Mouse (Mus musculus): ENCODE data around the gene Pjvk. TPM values are rescaled to one million over a fixed set of nuclear protein-coding genes. Genes with fewer than 3 reads are reported as not detected.

The Pjvk gene
- polyA plus RNA-seq, 1 experiment from 2014 or later: 0.65 TPM

- no peak for ATAC-seq (ENCODE audit: low FRiP score)
- Histone ChIP-seq H3K27ac (replicated peaks) (no peak overlapping the region), H3K36me3 (peaks cover 70% of the 10 kb centered on the region), H3K4me3 (replicated peaks) (no peak overlapping the region), H3K4me2 (no peak overlapping the region), H3K9ac (replicated peaks) (no peak overlapping the region), H3K4me1 (no peaks in the 10 kb centered on the region), H3K27me3 (replicated peaks) (no peaks in the 10 kb centered on the region), H3K9me3 (replicated peaks) (no peaks in the 10 kb centered on the region)
- 38% methylated on average over 7 of the region's 7 CpGs for WGBS
These were observed 39.9 kb downstream of the Pjvk start for GRCm38 (mm10) chr2:76688162-76688561.

- no peak overlapping the region for H3K27ac ChIP-seq (replicated peaks)
- H3K4me1 ChIP-seq: no peaks in the 10 kb centered on the region
- no peaks in the 10 kb centered on the region for H3K27me3 ChIP-seq (replicated peaks)
- peaks cover 71% of the 10 kb centered on the region for H3K36me3 ChIP-seq
- no peak for ATAC-seq (ENCODE audit: low FRiP score)
- WGBS: 87% methylated on average over 12 of the region's 12 CpGs
- H3K4me2 ChIP-seq: no peak overlapping the region
- no peak overlapping the region for H3K9ac ChIP-seq (replicated peaks)
- no peaks in the 10 kb centered on the region for H3K9me3 ChIP-seq (replicated peaks)
- H3K4me3 ChIP-seq (replicated peaks): no peak overlapping the region
These were observed 42.3 kb downstream of the Pjvk start for GRCm38 (mm10) chr2:76690436-76691204.

DNA sequence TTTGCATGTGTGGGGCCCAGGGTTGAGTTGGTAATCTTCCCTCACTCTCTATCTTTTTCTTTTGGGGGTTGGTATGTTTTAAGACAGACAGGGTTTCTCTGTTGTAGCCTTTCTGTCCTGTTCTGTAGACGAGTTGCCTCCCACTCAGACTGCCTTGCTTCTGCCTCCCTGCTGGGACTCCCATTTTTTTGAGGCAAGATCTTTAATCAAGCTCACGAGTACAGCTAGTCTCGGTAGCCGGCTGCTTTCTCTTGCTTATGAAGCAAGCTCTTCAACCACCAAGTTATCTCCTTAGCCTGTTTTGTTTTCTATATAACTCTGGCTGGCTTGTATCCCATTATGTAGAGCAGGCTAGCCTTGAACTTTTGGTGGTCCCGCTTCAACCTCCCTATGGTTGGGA lies 45.5 kb downstream of the Pjvk start:
- no peaks in the 10 kb centered on the region for H3K4me1 ChIP-seq
- H3K4me3 ChIP-seq (replicated peaks): no peak overlapping the region
- H3K36me3 ChIP-seq: peaks cover 56% of the 10 kb centered on the region
- no peak overlapping the region for H3K27ac ChIP-seq (replicated peaks)
- no peaks in the 10 kb centered on the region for H3K9me3 ChIP-seq (replicated peaks)
- no peak overlapping the region for H3K9ac ChIP-seq (replicated peaks)
- WGBS: 89% methylated on average over 5 of the region's 5 CpGs
- H3K27me3 ChIP-seq (replicated peaks): no peaks in the 10 kb centered on the region
- H3K4me2 ChIP-seq: no peak overlapping the region
- no peak for ATAC-seq (ENCODE audit: low FRiP score)

- 89% methylated on average over 6 of the region's 6 CpGs for WGBS
- no peak for ATAC-seq (ENCODE audit: low FRiP score)
- no peak overlapping the region for H3K4me2 ChIP-seq
These were observed 47.0 kb downstream of the Pjvk start for GRCm38 (mm10) chr2:76695290-76695689.

GRCm38 (mm10) chr2:76702188-76702587 lies 53.9 kb downstream of the Pjvk start:
- WGBS: 97% methylated on average over 3 of the region's 3 CpGs
- no peak overlapping the region for H3K4me2 ChIP-seq
- no peaks in the 10 kb centered on the region for H3K4me1 ChIP-seq
- H3K9ac ChIP-seq (replicated peaks): no peak overlapping the region
- H3K36me3 ChIP-seq: peaks cover 19% of the 10 kb centered on the region
- H3K9me3 ChIP-seq (replicated peaks): no peaks in the 10 kb centered on the region
- H3K4me3 ChIP-seq (replicated peaks): no peak overlapping the region
- no peaks in the 10 kb centered on the region for H3K27me3 ChIP-seq (replicated peaks)
- H3K27ac ChIP-seq (replicated peaks): no peak overlapping the region
- ATAC-seq (ENCODE audit: low FRiP score): no peak

More at GRCm38 (mm10) chr2:76695290-76695689, 47.0 kb downstream of the Pjvk start:
- H3K4me1 ChIP-seq: no peaks in the 10 kb centered on the region
- no peak overlapping the region for H3K9ac ChIP-seq (replicated peaks)
- H3K4me3 ChIP-seq (replicated peaks): no peak overlapping the region
- H3K36me3 ChIP-seq: peaks cover 59% of the 10 kb centered on the region
- H3K27ac ChIP-seq (replicated peaks): no peak overlapping the region
- no peaks in the 10 kb centered on the region for H3K27me3 ChIP-seq (replicated peaks)
- no peaks in the 10 kb centered on the region for H3K9me3 ChIP-seq (replicated peaks)

DNA sequence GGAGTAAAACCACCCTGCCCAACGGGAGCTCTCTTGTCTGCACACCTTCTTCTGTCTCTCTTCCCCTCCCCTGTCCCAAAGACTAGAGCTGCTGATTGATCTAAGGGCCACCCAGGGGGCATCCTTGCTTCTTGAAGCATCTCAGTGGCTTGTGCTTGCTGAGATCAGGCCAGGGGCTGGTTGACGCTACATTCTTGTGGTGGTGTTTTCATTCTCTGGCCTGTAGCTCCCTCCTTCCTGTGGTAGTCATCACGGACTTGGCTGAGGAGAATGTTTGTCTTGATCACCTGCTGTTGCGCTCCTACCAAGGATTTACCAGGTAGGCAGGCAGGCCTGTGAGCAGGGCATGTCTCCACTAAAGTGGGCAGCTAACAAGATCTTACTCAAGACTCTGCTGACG lies 54.5 kb downstream of the Pjvk start:
- Histone ChIP-seq H3K4me2 (no peak overlapping the region), H3K27ac (replicated peaks) (no peak overlapping the region), H3K9ac (replicated peaks) (no peak overlapping the region), H3K9me3 (replicated peaks) (no peaks in the 10 kb centered on the region), H3K4me1 (no peaks in the 10 kb centered on the region), H3K36me3 (peaks cover 17% of the 10 kb centered on the region), H3K27me3 (replicated peaks) (no peaks in the 10 kb centered on the region), H3K4me3 (replicated peaks) (no peak overlapping the region)
- 88% methylated on average over 5 of the region's 5 CpGs for WGBS
- no peak for ATAC-seq (ENCODE audit: low FRiP score)

DNA sequence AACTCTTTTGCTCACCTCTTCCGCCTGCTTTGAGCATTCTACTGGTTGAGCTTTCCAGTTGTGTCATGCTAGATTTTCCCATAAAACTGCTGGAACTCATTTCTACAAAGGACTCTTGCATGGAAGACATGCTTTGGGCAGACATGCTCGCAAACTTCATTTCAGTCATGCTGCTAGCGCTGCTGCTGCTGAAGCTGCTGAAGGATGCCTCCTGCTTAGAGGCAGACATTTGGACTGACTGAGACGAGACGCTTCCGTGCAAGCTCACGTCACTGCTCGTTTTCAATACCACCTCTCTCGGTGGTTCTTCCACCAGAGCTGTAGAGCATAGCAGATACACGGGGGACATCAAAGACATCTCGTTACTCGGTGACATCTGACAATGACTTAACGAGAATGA lies 57.4 kb downstream of the Pjvk start:
- H3K4me3 ChIP-seq (replicated peaks): no peak overlapping the region
- no peaks in the 10 kb centered on the region for H3K27me3 ChIP-seq (replicated peaks)
- H3K9ac ChIP-seq (replicated peaks): no peak overlapping the region
- peaks cover 20% of the 10 kb centered on the region for H3K36me3 ChIP-seq
- H3K27ac ChIP-seq (replicated peaks): no peak overlapping the region
- no peak overlapping the region for H3K4me2 ChIP-seq
- H3K9me3 ChIP-seq (replicated peaks): peaks cover 13% of the 10 kb centered on the region
- ATAC-seq (ENCODE audit: low FRiP score): no peak
- no peaks in the 10 kb centered on the region for H3K4me1 ChIP-seq
- WGBS: 90% methylated on average over 13 of the region's 13 CpGs

Other genes with a start within 250 kb of the Pjvk start
- 35.1 and 35.9 TPM in 2 replicates for gene Osbpl6, start 242.0 kb upstream of the Pjvk start, polyA plus RNA-seq (2015; fragmentation: Nextera tagmentation; extraction: Ambion mirVana)
- gene Prkra, start 461 bp upstream of the Pjvk start, polyA plus RNA-seq (2015; fragmentation: Nextera tagmentation; extraction: Ambion mirVana): 87.7 and 98.9 TPM in 2 replicates
- gene Fkbp7, start 24.6 kb downstream of the Pjvk start, polyA plus RNA-seq (2015; fragmentation: Nextera tagmentation; extraction: Ambion mirVana): 20.8 and 24.1 TPM in 2 replicates
- 11.0 and 12.5 TPM in 2 replicates for gene Plekha3, start 26.8 kb downstream of the Pjvk start, polyA plus RNA-seq (2015; fragmentation: Nextera tagmentation; extraction: Ambion mirVana)

All from neural tube, embryonic 15.5 days (tissue).